Mouse (Mus musculus) urinary bladder, adult 2 months (tissue): Measurements from ENCODE around the gene Myh7. TPM values are rescaled to one million over a fixed set of nuclear protein-coding genes. Genes with fewer than 3 reads are reported as not detected.
"Not testable (repeated sequence)": the region's sequence is repeated elsewhere in the genome, so short reads cannot be mapped to it uniquely, and the experiment has no call there.

Source experiments
- DNase-seq: peaks from one replicate; pipeline ENCODE4 v3.0.0; 2022; ENCODE audit warnings: low spot score
- polyA plus RNA-seq: library from polyadenylated mRNA; depleted of rRNA; stranded (reverse); fragments of >200 nt; gene quantifications from 2 replicates; pipeline ENCODE4 v1.2.3, GENCODE M21; 2012

Gene Myh7
- polyA plus RNA-seq, 1 experiment, result 0.26 TPM

DNA sequence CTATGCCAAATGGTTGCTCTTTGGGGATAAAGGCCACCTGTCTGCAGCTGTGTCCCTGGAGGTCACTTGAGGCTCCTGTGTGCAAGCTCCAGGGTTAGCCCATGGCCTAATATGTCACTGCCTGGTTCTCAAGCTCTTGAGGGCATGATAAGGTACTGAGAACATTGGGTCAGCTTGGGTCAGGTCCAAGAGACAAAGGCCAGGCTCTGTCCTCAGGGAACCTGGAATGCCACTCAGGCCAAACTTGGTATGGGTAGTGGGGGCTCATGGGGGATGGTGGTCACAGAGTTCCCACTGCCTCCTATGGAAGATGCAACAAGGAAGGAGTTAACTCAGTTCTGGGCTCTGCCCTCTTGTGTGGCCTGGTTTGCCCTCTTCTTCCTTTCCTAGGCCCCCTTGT is 26.1 kb downstream of the Myh7 start:
- no peak for DNase-seq

GRCm38 (mm10) chr14:54967874-54968273 is 26.6 kb downstream of the Myh7 start:
- no peak for DNase-seq

GRCm38 (mm10) chr14:54966320-54966977 is 28.0 kb downstream of the Myh7 start, which contains the start of gene Myh6:
Myh6 (minus strand) TSS chr14:54966927.
- DNase-seq, result no peak

DNA sequence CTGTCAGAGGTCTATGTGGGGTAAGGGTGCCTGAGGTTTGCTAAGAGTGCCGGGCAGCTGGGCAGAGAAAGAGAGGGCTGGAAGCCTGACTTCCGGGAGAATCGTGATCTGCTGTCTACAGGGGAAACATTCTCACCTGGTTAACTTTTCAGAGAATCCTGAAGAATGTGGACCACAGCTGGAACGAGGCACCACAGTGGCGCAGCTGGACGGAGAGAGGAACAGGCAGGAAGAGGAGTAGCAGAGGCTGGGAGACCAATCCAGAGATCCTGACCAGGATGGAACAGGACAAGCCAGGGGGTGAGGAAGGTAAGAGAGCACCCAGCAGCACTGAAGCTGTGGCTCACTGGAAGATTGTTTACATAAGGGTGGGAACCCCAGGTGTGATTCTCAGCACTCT is 28.8 kb downstream of the Myh7 start:
- no peak for DNase-seq

DNA sequence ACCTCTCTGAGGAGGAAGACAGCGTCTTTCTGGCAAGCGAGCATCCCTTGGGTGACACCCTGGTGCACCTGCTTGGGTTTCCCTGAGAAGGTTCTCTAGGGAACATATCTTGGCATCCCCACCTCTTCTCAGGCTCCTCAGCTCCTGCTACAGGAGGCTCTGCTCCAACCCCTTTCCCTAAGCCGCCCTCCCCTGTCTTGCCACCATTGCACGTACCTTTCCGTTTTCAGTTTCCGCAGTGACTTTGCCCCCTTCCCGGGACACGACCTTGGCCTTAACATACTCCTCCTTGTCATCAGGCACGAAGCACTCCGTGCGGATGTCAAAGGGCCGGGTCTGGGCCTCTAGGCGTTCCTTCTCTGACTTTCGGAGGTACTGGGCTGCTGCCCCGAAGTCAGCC is 29.4 kb downstream of the Myh7 start:
- DNase-seq, result no peak

DNA sequence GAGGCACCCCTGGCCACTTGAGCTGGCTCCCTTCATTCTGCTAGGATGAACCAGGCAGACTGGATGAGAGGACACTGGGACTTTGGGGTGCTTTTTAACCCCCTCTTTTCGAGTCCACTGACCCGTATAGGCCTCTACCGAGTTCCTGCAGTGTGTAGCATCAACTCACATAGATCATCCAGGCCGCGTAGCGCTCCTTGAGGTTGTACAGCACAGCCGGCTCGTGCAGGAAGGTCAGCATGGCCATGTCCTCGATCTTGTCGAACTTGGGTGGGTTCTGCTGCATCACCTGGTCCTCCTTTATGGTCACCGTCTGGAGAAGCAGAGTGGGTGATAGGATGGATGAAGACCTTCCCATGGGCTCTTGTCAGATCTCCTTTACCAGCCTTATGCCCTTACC is 30.7 kb downstream of the Myh7 start:
- DNase-seq, result no peak

GRCm38 (mm10) chr14:54962714-54963113 is 31.7 kb downstream of the Myh7 start:
- DNase-seq, result no peak

GRCm38 (mm10) chr14:54961487-54961886 is 32.9 kb downstream of the Myh7 start:
- DNase-seq, result no peak

- no peak for DNase-seq
These were observed 33.7 kb downstream of the Myh7 start for GRCm38 (mm10) chr14:54960769-54961168.

- not testable (repeated sequence) for DNase-seq
These were observed 34.4 kb downstream of the Myh7 start for GRCm38 (mm10) chr14:54959853-54960613.

- no peak for DNase-seq
These were observed 35.2 kb downstream of the Myh7 start for GRCm38 (mm10) chr14:54959197-54959596.

- DNase-seq, result no peak
These were observed 35.9 kb downstream of the Myh7 start for GRCm38 (mm10) chr14:54958503-54958902.

GRCm38 (mm10) chr14:54956533-54956932 is 37.9 kb downstream of the Myh7 start:
- no peak for DNase-seq

GRCm38 (mm10) chr14:54955481-54955880 is 38.9 kb downstream of the Myh7 start:
- DNase-seq, result no peak

- no peak for DNase-seq
These were observed 40.0 kb downstream of the Myh7 start for GRCm38 (mm10) chr14:54954474-54954873.

DNA sequence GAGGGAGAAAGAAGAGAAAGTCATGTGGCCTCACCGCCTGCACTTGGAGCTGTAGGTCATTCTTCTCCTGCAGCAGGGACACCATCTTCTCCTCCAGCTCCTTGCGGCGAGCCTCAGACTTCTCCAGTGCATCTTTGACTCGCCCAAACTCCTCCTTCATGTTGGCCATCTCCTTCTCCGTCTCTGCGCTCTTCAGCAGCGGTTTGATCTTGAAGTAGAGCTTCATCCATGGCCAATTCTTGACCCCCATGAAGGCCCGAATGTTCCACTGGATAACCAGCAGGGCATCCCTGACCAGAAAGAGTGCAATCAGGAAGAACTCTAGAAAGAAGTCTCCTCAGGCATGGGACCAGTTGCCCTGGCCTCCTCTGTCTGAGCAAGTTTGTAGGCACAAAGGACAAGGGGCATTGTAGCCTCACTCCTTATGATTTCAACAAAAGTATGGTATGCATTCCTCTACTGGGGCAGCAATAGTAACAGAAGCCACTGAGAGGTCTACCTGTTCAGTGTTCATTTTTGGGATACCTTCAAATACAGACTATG is 40.7 kb downstream of the Myh7 start:
- no peak for DNase-seq

GRCm38 (mm10) chr14:54951587-54951986 is 42.8 kb downstream of the Myh7 start:
- DNase-seq, result no peak

DNA sequence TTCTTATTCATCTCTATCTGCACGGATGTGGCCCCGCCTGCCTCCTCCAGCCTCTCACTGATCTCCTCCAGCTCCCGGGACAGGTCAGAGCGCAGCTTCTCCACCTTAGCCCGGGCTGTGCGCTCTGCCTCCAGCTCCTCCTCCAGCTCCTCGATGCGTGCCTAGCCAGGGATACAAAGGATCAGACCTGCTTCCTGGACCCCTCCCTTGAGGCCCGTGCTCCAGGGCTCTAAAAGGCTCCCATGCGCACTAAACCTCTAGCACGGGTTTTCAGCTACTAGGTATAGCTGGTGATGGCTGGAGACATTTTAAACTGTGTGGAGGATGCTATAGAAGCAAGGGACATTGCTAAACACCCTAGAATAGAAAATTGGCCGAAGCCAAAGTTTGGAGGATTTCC is 43.9 kb downstream of the Myh7 start:
- DNase-seq, result no peak

- DNase-seq, result no peak
These were observed 45.6 kb downstream of the Myh7 start for GRCm38 (mm10) chr14:54948781-54949180.

DNA sequence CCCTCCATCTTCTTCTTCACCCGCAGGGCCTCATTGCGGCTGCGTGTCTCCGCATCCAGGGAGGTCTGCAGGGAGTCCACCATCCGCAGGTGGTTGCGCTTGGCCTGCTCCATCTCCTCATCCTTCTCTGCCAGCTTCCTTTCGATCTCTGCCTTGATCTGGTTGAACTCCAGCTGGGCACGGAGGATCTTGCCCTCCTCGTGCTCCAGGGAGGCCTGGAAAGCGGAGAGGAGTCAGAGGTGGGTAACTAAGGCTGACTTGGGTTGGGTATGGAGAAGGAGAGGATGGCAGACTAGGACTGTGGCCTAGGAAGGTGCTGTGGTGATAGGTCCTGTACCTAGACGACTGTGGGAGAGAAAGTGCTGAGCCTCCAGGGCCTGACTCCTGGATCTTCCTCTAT is 47.4 kb downstream of the Myh7 start:
- DNase-seq, result not testable (repeated sequence)

DNA sequence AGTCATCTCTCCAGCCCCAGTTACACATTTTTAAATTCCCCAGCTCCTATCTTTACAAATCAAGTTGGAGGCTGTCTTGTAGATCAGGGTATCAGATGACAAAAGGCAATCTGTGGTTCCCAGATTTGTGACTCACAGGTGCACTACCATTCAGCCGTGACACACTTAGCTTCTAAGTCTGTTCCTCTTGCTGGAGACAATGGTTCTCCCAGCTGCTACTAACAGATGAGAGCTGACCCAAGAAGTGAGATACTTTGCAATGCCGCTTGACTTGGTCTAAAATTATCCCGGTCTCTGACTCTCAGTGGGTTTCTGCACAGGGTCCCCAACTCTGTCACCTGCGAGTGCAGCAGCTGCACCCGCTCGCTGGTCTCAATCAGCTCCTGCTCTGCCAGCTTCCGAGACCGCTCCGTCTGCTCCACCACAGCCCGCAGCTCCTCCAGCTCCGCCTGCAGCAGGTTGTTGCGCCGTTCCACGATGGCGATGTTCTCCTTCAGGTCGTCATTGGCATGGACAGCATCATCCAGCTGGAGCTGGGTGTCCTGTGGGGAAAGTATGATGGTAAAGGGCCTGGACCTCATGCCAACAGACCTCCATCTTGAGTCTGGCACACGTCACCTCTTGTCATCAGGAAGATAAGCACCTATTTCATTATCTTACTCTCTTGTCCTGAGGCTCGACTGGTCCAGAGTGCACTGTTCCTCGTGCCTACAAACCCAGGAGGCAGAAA is 48.3 kb downstream of the Myh7 start:
- DNase-seq, result no peak

DNA sequence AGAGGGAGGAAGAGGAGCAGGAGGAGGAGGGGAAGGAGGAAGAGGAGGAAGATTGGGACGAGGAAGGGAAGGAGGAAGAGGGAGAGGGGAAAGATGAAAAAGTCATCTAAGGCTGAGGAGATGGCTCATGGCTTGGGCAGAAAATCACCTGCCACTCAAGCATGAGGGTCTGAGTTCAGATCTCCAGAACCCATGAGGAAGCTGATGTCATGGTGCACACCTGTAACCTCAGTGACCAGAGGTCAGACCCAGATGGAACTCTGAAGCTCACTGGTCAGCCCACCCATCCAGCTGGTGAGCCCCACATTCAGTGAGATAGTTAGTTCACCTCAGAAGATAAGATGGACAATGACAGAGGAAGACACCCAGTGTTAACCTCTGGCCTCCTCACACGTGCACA is 49.5 kb downstream of the Myh7 start:
- DNase-seq, result no peak
